Mouse (Mus musculus): Measurements from ENCODE around the gene Mllt6.

GRCm38 (mm10) chr11:97650341-97650740 is 12.9 kb upstream of the Mllt6 start:
- TF ChIP-seq CHD2 (IDR thresholded peaks at IDR 0.05; ENCODE audit: low read depth, low read length) (no peak), HCFC1 (IDR thresholded peaks at IDR 0.05; ENCODE audit: borderline replicate concordance, insufficient read depth, low read length) (no peak), MAFK (IDR thresholded peaks at IDR 0.05; ENCODE audit: insufficient read depth, low read depth, low read length) (no peak), ZNF384 (IDR thresholded peaks at IDR 0.05; ENCODE audit: low read depth, low read length) (no peak), ZC3H11A (IDR thresholded peaks at IDR 0.05; ENCODE audit: borderline replicate concordance, low read depth, low read length) (no peak)

Data from ES-E14 (cell line).